Mouse (Mus musculus): ENCODE data around the gene Bdkrb2.
A peak's percentile ranks its signal among the peaks of the same experiment; 100 is the strongest.

Bdkrb2 gene

DNA sequence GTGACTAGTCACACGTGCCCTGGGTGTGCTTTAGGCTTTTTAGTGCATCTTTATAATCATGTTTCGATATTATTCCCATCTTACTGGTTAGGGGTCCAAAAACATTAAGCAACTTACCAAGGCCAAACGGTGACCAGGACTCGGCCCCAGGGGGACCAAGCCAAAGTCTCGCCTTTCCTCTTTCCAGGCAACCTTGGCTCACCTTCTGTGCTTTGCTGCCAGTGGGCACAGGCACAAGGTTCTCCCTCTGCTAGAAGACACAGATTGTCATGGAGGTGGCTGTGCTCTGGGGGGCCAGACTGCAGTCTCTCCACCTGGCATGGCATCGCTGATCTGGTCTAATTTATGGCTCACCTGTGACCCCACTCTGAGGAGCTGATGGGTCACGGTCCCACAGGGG is 27.8 kb downstream of the Bdkrb2 start:
- DNase-seq (ENCODE audit: low spot score in 2 of 2), result no peak

DNA sequence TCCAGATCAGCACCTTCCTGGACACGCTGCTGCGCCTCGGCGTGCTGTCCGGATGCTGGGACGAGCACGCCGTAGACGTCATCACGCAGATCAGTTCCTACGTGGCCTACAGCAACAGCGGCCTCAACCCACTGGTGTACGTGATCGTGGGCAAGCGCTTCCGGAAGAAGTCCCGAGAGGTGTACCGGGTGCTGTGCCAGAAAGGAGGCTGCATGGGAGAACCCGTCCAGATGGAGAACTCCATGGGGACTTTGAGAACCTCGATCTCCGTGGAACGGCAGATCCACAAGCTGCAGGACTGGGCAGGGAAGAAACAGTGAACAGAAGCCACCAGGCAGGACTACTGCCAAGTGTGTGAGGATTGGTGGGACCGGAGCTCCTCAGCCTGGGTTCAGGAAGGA is 29.3 kb downstream of the Bdkrb2 start:
- no peak for DNase-seq (ENCODE audit: low spot score in 2 of 2)

DNA sequence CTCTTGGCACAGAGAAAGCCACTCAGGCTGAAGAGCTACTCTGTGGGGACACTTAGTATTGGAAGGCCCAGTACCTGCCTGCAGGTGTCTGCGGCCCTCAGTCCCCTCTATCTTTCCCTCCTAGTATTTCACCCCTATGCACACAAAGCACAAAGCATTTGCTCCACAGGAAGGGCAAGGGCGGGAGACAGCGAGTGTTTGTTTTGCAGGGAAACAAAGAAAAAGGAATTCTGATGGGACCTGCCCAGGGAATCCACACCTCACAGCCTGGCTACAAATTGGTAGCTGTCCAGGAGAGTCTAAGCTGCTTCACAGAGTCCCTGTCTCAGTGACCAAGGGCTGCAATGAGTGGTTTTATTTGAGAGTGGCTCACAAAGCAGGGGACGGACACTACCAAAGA is 30.4 kb downstream of the Bdkrb2 start:
- DNase-seq (ENCODE audit: low spot score in 2 of 2), result no peak

DNA sequence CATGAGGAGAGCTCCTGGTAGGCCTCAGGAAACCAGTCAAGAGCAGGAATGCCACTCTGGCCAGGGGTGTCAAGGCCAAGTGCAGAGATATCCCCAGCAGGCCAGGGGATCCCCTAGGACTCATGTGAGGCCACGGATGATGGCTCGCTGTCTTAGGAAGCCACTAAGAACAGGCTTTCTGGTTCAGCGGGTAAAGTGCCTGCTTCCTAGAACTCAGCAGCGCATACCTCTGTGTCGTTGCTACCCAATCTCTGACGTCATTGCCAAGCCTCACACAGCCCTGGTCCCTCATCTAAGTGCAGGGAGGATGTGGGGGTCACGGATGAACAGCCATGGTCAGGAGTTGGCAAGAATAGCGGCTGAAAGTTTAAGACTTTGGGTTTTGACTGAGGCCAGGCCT is 34.1 kb downstream of the Bdkrb2 start:
- DNase-seq (ENCODE audit: low spot score in 2 of 2), result no peak

DNA sequence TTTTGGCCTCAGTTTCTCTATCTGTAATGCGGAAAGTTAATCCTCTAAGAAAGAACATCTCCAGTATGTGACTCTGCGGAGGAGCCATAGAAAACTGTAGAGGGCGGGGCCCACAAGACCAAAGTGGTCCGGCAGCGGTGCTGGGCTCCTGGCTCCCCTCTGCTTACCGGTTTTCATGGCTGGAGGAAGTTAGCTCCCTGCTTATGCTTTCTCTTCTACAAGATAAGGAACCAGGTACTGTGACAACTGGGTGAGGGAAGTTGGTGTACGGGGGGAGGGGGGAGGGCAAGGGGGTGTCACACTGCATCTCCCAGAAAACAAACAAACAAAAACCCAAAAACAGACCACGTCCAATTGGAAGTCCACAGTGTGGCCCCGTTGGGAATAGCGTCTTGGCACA is 35.5 kb downstream of the Bdkrb2 start:
- DNase-seq (ENCODE audit: low spot score in 2 of 2), result no peak

- no peak for DNase-seq (ENCODE audit: low spot score in 2 of 2)
These were observed 36.1 kb downstream of the Bdkrb2 start for GRCm38 (mm10) chr12:105599098-105599497.

DNA sequence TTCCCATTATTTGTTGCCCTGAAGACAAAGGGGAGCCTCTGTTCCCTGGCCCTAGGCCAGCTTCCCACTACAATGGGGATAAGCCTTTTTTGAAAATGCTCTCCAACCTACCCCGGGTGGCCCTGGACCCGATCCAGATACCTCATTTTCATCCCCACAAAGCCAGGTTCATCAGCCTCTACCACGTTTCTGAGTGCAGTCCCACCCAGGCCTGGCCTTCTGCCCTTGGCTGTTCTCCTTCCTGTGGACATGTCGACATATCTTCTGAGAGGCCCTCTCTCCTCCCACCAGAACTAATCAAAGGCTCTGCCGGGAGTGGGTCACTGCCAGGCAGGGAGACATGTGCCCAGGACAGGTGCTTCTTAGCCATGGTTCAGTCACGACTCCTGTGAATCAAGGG is 38.6 kb downstream of the Bdkrb2 start:
- no peak for DNase-seq (ENCODE audit: low spot score in 2 of 2)

GRCm38 (mm10) chr12:105602581-105603210 is 39.7 kb downstream of the Bdkrb2 start, which contains the start of gene Bdkrb1:
Gene Bdkrb1 (plus strand): TSS chr12:105603085.
- no peak for DNase-seq (ENCODE audit: low spot score in 2 of 2)

GRCm38 (mm10) chr12:105603904-105604303 is 40.9 kb downstream of the Bdkrb2 start:
- DNase-seq (ENCODE audit: low spot score in 2 of 2), result no peak

- no peak for DNase-seq (ENCODE audit: low spot score in 2 of 2)
These were observed 42.2 kb downstream of the Bdkrb2 start for GRCm38 (mm10) chr12:105605212-105605611.

- no peak for DNase-seq (ENCODE audit: low spot score in 2 of 2)
These were observed 43.9 kb downstream of the Bdkrb2 start for GRCm38 (mm10) chr12:105606881-105607280.

DNA sequence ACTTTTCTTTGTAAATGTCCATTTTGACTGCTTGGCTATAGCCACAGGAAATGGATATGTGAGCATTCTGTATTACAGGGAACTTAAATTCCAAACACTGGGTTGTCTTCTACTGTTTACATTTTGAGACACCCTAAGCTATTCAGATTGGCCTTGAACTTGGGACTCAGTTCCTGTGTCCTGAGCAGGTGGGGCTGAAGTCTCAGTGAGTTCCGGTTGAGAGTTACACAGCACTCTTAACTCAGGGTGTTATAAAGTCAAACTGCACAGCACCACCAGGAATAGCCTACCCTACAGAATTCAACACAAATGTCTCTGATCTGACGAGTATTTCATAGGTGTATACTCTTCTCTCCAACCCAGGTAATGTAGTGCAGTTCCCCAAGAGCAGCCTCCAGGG is 48.0 kb downstream of the Bdkrb2 start:
- DNase-seq (ENCODE audit: low spot score in 2 of 2), result no peak

GRCm38 (mm10) chr12:105611748-105612147 is 48.7 kb downstream of the Bdkrb2 start:
- peak in 1 of 2 experiments; percentile 16 for DNase-seq (ENCODE audit: low spot score in 2 of 2)

- no peak for DNase-seq (ENCODE audit: low spot score in 2 of 2)
These were observed 50.5 kb downstream of the Bdkrb2 start for GRCm38 (mm10) chr12:105613559-105613958.

DNA sequence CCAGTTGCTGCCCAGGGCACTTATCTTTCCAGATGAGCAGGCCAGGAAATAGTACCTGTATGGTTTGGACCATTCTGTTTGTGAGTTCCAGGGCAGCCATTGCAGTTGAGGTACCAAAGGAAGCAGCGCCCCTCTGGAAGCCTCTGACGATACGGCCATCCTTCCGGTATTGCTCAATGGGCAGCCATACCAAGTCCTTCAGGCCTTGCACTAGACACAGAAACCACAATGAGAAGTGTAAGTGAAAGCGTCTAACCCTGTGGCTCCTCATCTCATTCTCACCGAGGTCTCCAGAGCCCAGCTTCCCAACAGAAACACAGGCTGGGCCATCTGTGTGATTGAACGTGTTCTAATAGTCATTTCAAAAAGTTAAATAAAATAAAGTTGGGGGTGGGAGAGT is 59.0 kb downstream of the Bdkrb2 start:
- DNase-seq (ENCODE audit: low spot score in 2 of 2), result no peak

DNA sequence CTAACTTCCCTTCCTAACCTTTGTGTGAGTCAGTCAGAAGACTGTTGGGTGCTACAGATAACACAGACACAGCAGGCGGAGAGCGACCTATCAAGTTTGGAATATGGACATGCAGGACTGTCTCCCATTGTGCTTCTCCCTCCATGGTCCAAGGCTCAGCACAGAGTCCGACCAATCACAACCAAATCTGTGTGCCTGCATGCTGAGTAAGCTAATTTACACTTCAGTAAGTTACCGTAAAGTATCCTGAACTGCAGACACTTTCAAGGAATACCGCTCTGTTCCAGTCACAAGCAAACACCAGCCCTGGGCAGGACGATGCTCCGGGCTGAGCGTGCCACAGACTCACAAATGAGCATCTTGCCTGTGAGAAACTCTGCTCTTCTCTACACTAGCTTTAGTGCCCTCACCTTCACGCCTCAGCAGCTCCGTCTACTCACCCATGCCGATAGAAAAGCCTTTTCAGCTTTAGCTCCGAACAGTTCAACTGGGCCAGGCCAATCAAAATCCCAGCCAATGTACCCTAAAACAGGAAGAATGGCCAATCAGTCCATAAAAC is 60.0 kb downstream of the Bdkrb2 start:
- DNase-seq (ENCODE audit: low spot score in 2 of 2), result no peak

GRCm38 (mm10) chr12:105625798-105626197 is 62.8 kb downstream of the Bdkrb2 start:
- DNase-seq (ENCODE audit: low spot score in 2 of 2), result no peak

DNA sequence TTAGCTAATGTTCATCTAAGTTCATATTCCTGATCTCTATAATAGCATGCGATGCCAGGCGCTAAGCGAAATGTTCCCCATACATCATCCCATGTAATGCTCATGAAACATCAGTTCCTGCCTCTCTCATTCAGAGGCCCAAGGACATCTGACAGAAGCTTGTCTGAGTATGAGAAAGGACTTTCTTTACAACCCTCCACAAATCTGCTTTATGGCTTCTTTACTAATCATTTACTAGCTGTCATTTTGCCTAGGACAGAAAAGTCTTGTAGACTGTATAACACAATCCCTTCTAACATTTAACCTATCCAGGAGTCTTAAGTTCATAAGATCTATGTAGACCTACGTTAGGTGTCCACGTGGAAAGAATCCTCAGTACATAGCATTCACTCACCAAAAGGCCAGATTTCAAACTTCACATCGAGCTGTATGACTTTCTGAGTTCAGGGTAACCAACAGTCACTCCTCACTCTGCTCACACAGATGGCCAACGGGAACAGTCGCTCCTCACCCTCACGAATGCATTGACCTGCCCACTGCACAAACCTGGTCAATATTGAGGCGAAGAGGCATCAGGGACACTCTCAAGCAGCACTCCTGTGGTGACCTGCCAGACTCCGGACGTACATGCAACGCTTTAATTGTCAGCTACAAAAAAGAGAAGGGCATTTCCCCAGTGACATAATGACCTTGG is 71.5 kb downstream of the Bdkrb2 start:
- no peak for DNase-seq (ENCODE audit: low spot score in 2 of 2)

DNA sequence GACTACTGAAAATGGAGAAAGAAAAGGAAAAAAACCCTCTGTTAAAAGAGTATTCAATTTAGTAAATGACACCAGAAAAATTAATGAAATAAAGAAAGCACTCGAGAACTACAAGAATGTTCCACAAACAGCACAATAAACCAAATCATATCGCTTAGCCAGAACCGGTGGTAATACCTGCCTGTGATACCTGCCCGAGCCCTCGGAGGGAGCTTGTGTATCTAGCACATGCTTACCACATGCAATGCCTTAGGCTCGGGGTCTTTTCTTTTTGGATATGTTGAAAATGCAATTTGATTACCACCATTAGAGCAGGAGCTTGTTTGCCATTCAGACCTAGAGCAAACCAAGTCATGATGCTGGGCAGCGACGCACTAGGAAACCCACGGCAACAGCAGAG is 73.5 kb downstream of the Bdkrb2 start:
- DNase-seq (ENCODE audit: low spot score in 2 of 2), result no peak

DNA sequence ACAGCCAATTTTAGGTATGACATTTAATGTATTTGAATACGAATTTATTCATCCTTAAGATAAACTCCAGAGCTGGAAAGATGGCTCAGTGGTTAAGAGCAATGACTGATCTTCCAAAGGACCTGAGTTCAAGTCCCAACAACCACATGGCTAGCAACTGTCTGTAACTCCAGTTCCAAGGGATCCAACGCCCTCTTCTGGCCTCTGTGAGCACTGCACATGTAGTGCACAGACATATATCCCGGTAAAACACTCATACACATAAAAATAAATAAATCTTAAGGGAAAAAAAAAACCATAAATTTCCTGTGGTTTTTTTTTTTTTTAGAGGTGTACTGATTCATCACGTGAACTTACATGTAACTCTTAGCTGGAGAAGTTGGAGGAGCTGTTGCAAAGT is 74.5 kb downstream of the Bdkrb2 start:
- DNase-seq (ENCODE audit: low spot score in 2 of 2), result no peak

DNA sequence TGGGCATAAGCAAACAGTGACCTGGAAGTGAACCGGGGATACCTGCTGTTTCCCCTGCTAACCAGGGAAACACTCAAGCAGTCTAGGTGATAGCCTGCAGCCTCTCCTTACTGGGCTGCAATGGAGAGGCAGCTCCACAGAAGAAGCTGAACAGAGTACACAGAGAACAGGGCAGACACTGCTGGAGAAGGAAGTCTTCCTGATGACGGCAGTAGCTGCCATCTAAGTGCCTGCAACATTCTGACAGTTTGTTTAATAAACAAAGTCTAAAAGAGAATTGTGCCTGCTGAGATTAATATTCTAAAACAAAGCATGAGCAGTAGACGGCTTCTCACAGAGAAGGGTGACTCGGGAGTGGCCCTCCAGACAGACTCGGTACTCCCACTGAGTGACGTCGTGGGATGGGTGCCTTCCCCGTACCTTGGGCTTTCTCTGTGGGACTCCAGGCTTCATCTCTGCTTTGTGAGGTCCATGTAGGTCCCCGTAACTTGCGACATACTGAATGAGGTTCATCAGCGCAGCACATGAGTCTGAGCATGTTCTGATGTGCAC is 79.8 kb downstream of the Bdkrb2 start:
- no peak for DNase-seq (ENCODE audit: low spot score in 2 of 2)

All from urinary bladder, postnatal 36 days (tissue).